Comparison of ENCODE assay signal across 16 mouse cellular contexts in genomic region chr16:38943706-38944550, GRCm38 (mm10). TPM values are rescaled to one million over a fixed set of nuclear protein-coding genes. Genes with fewer than 3 reads are reported as not detected.
DNase-seq lines count a peak whose midpoint lies in the region; ATAC-seq lines count a peak whose summit lies in the region.
"Had no signal": no experiment of that assay in that cellular context is flagged by ENCODE, and none has a peak within 500 bp of the region (broad histone marks: within the 10 kb centered on the region; RNA-seq: fewer than 3 reads in every experiment).

No protein-coding gene starts in this region.

- H3K36me3 ChIP-seq in heart, embryonic 10.5 days = no peaks in the 10 kb centered on the region
- no peaks in the 10 kb centered on the region for H3K36me3 ChIP-seq in heart, embryonic 11.5 days (ENCODE audit: control insufficient read depth, insufficient read depth, low read length)
- H3K36me3 ChIP-seq in neural tube, embryonic 11.5 days (ENCODE audit: control insufficient read depth, insufficient read depth, low read length) = no peaks in the 10 kb centered on the region
- H3K36me3 ChIP-seq in hindbrain, embryonic 13.5 days = no peaks in the 10 kb centered on the region
- H3K36me3 ChIP-seq: embryonic facial prominence, embryonic 12.5 days; limb, embryonic 15.5 days had no signal

- no peaks in the 10 kb centered on the region for H3K9me3 ChIP-seq in heart, embryonic 10.5 days
- H3K9me3 ChIP-seq in heart, embryonic 11.5 days (replicated peaks; ENCODE audit: control insufficient read depth, low read length) = no peaks in the 10 kb centered on the region
- H3K9me3 ChIP-seq in neural tube, embryonic 11.5 days (ENCODE audit: control insufficient read depth, low read length) = no peaks in the 10 kb centered on the region
- no peaks in the 10 kb centered on the region for H3K9me3 ChIP-seq in hindbrain, embryonic 13.5 days
- H3K9me3 ChIP-seq: embryonic facial prominence, embryonic 12.5 days; limb, embryonic 15.5 days had no signal

- no peak for ATAC-seq in heart, embryonic 11.5 days (replicated peaks; ENCODE audit: insufficient number of reproducible peaks, low FRiP score, low TSS enrichment)
- no peak for ATAC-seq in neural tube, embryonic 11.5 days (ENCODE audit: insufficient read depth, low FRiP score, low TSS enrichment)
- ATAC-seq in hindbrain, embryonic 13.5 days (ENCODE audit: low FRiP score) = no peak
- ATAC-seq: liver, postnatal 0 days had no signal

- H3K27me3 ChIP-seq in heart, embryonic 10.5 days (ENCODE audit: insufficient read depth, poor library complexity, severe bottlenecking) = no peaks in the 10 kb centered on the region
- H3K27me3 ChIP-seq in heart, embryonic 11.5 days (ENCODE audit: control insufficient read depth, insufficient read depth, low read length) = no peaks in the 10 kb centered on the region
- no peaks in the 10 kb centered on the region for H3K27me3 ChIP-seq in neural tube, embryonic 11.5 days (ENCODE audit: control insufficient read depth, insufficient read depth, low read length)
- no peaks in the 10 kb centered on the region for H3K27me3 ChIP-seq in hindbrain, embryonic 13.5 days
- H3K27me3 ChIP-seq: embryonic facial prominence, embryonic 12.5 days; limb, embryonic 15.5 days had no signal

- WGBS in heart, embryonic 10.5 days = 17% methylated on average over 5 of the region's 5 CpGs
- 20% methylated on average over 5 of the region's 5 CpGs for WGBS in heart, embryonic 11.5 days (ENCODE audit: insufficient replicate concordance)
- WGBS in neural tube, embryonic 11.5 days = 41% methylated on average over 5 of the region's 5 CpGs
- WGBS in hindbrain, embryonic 13.5 days = 34% methylated on average over 5 of the region's 5 CpGs

- H3K4me3 ChIP-seq in heart, embryonic 10.5 days = no peak overlapping the region
- no peak overlapping the region for H3K4me3 ChIP-seq in heart, embryonic 11.5 days (ENCODE audit: low read depth, low read length)
- no peak overlapping the region for H3K4me3 ChIP-seq in neural tube, embryonic 11.5 days (ENCODE audit: low read depth, low read length)
- no peak overlapping the region for H3K4me3 ChIP-seq in hindbrain, embryonic 13.5 days
- H3K4me3 ChIP-seq: embryonic facial prominence, embryonic 12.5 days; limb, embryonic 15.5 days had no signal

- peaks cover 21% of the 10 kb centered on the region for H3K4me1 ChIP-seq in heart, embryonic 10.5 days
- H3K4me1 ChIP-seq in heart, embryonic 11.5 days (ENCODE audit: control insufficient read depth, insufficient read depth, low read length) = peaks cover 10% of the 10 kb centered on the region
- peaks cover 29% of the 10 kb centered on the region for H3K4me1 ChIP-seq in neural tube, embryonic 11.5 days (ENCODE audit: control insufficient read depth, insufficient read depth, low read length)
- H3K4me1 ChIP-seq in hindbrain, embryonic 13.5 days (replicated peaks) = peaks cover 59% of the 10 kb centered on the region
- H3K4me1 ChIP-seq: embryonic facial prominence, embryonic 12.5 days; limb, embryonic 15.5 days had no signal

- 0 out of 2 replicates have a peak overlapping the region, but pooled peaks have one; percentile 29 for H3K27ac ChIP-seq in heart, embryonic 10.5 days
- no peak overlapping the region for H3K27ac ChIP-seq in heart, embryonic 11.5 days (ENCODE audit: low read depth, low read length)
- 0 out of 2 replicates have a peak overlapping the region, but pooled peaks have one; percentile 29 for H3K27ac ChIP-seq in neural tube, embryonic 11.5 days (ENCODE audit: low read depth, low read length)
- H3K27ac ChIP-seq in hindbrain, embryonic 13.5 days = peak overlapping the region; percentile 48; the same call in 1 of the 2 replicates
- H3K27ac ChIP-seq: embryonic facial prominence, embryonic 12.5 days; limb, embryonic 15.5 days had no signal

- H3K4me2 ChIP-seq in heart, embryonic 11.5 days = no peak overlapping the region
- no peak overlapping the region for H3K4me2 ChIP-seq in neural tube, embryonic 11.5 days (ENCODE audit: low read depth)
- H3K4me2 ChIP-seq in hindbrain, embryonic 13.5 days = no peak overlapping the region
- H3K4me2 ChIP-seq: embryonic facial prominence, embryonic 12.5 days; limb, embryonic 15.5 days had no signal

- DNase-seq in heart, embryonic 10.5 days (ENCODE audit: low spot score) = no peak
- DNase-seq in neural tube, embryonic 11.5 days (ENCODE audit: low spot score) = no peak
- no peak for DNase-seq in neural tube, embryonic 10.5 days (ENCODE audit: extremely low spot score, low spot score)
- DNase-seq in adrenal gland, postnatal 10 days = no peak
- no peak for DNase-seq in gastrocnemius, postnatal 36 days
- DNase-seq: adrenal gland, adult 8-10 months; cerebellum, adult 9-11 months; kidney, adult 18-20 months; liver, postnatal 0 days; right cerebral cortex, postnatal 25 days; thymus, postnatal 4 days had no signal

- intact Hi-C loops in gastrocnemius, postnatal 36 days (cut with DNase I) = no loop called here

- H3K9ac ChIP-seq in heart, embryonic 11.5 days (ENCODE audit: low read depth, low read length) = no peak overlapping the region
- H3K9ac ChIP-seq in neural tube, embryonic 11.5 days (ENCODE audit: low read length) = no peak overlapping the region
- 0 out of 2 replicates have a peak overlapping the region, but pooled peaks have one; percentile 39 for H3K9ac ChIP-seq in hindbrain, embryonic 13.5 days
- H3K9ac ChIP-seq: embryonic facial prominence, embryonic 12.5 days; limb, embryonic 15.5 days; liver, postnatal 0 days had no signal

RNA-seq across cellular contexts. Expression of gene Igsf11, which starts 51.5 kb away (rescaled TPM):
- polyA plus RNA-seq in heart, embryonic 10.5 days (2016; fragmentation: Nextera tagmentation; extraction: Ambion mirVana) = 0.85 and 1.8 TPM in 2 replicates
- polyA plus RNA-seq in heart, embryonic 11.5 days (2014; fragmentation: Nextera tagmentation; extraction: Ambion mirVana) = 0.23 and 0.49 TPM in 2 replicates
- 5.4 and 5.7 TPM in 2 replicates for polyA plus RNA-seq in neural tube, embryonic 11.5 days (2014; fragmentation: Nextera tagmentation; extraction: Ambion mirVana)
- 3.5 and 4.5 TPM in 2 replicates for polyA plus RNA-seq in hindbrain, embryonic 13.5 days (2015; fragmentation: Nextera tagmentation; extraction: Ambion mirVana)
- total RNA-seq in adrenal gland, postnatal 10 days (2021) = 10 to 100 TPM; 17.1 to 23.9 TPM
- under 1 TPM; 0.20 to 0.54 TPM for total RNA-seq in gastrocnemius, postnatal 36 days (2021)
- total RNA-seq: MEL had no signal
